Mouse (Mus musculus) large intestine, adult 2 months (tissue): ENCODE measurements around the gene Agfg1. TPM values are rescaled to one million over a fixed set of nuclear protein-coding genes. Genes with fewer than 3 reads are reported as not detected.

Source experiments
- DNase-seq: peaks from one replicate; pipeline ENCODE4 v3.0.0-alpha.2; 2012; ENCODE audit warnings: low read depth, low spot score
- WGBS: fragments of 180-500 bp; shearing (Covaris S2); methylation state at CpG from one replicate; pipeline ENCODE4 v1.1.7; 2018; 5-methylcytosine and 5-hydroxymethylcytosine counted together
- polyA plus RNA-seq: library from polyadenylated mRNA; depleted of rRNA; stranded (reverse); fragments of >200 nt; gene quantifications from 2 replicates; pipeline ENCODE4 v1.2.3, GENCODE M21; 2012

Agfg1 gene
- polyA plus RNA-seq, 1 experiment = 35.2 TPM

DNA sequence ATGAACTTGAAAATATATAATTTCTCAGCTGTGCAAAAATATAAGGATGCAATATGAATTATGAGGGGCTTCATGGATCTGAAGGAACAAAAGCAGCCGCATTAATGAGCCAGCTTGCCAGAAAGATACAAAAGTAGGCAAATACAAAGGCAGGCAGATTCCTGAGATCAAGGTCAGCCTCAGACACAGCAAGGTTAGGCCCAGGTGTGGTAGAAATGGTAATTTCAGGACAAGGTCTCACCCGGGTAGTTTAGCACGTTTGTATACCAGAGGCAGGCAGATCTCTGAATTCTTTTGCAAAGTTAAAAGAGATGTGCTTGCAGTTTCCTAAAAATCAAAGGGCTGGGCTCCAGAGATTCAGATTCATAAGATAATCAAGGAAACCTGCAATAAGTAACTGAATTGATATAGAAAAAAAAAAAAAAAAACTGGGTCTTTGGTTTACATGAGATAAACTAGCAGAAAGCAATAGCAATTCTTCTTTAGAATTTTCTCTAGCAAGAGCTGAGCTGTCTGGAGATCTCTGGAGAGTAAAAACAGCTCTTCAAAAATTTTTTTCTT is 18.6 kb upstream of the Agfg1 start:
- DNase-seq = no peak
- WGBS = 53% methylated on average over 3 of the region's 3 CpGs

DNA sequence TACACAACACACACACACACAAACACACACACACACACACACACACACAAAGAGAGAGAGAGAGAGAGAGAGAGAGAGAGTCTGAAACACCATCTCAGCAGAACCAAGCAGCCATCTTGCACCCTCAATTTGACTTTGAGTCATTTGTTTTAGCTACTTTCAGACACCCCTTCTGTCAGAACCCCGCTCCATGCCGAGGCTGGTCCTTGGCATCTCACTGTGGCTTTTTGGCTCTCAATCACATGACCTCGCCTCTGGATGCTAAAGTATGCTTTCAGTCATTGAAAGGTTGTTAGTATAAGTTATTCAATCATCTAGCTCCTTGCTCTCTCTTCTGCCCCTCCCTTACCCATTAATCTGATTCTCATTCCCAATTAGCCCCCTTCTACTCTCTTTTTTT is 17.4 kb upstream of the Agfg1 start:
- WGBS = 90% methylated on average over 3 of the region's 3 CpGs
- DNase-seq = no peak

GRCm38 (mm10) chr1:82824147-82824546 is 15.1 kb upstream of the Agfg1 start:
- WGBS = 85% methylated on average over 6 of the region's 6 CpGs
- DNase-seq = no peak

DNA sequence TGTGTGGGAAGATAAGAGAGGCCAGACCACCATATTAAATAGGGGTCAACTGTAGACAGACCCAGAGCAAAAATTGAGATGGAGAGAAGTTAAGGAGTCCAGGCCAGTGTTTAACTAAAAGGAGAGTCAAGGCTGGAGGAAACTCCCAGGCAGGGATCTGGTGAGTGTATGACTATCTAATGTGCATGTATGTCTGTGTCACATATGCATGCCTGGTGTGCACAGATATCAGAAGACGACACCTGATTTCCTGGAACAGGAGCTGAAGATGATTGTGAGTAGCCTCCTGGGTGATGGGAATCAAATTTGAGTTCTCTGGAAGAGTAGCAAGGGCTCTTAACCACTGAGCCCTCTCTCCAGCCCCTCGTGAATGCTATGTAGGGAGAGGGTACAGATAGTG is 14.0 kb upstream of the Agfg1 start:
- no peak for DNase-seq
- 92% methylated on average over 2 of the region's 2 CpGs for WGBS

GRCm38 (mm10) chr1:82825783-82826182 is 13.5 kb upstream of the Agfg1 start:
- no peak for DNase-seq
- WGBS = 89% methylated on average over 7 of the region's 7 CpGs

DNA sequence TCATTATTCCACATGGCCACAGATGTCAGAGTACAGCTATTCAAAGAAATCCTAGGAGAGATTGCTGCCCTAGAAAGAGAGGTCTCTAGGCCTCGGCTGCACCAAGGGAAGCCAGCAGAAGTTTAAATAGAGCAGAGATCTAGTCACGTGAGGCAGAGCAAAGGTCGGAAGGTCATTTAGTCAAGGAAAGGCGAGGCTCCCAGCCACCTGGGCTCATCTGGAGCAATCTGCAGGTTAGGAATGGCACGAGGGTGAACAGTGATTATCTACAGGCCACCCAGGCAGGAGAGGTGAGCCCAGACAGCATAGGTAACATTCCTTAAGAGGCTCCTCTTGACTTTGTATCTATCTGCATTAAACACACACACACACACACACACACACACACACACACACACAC is 12.4 kb upstream of the Agfg1 start:
- WGBS = 29% methylated on average over 5 of the region's 5 CpGs
- DNase-seq = no peak

DNA sequence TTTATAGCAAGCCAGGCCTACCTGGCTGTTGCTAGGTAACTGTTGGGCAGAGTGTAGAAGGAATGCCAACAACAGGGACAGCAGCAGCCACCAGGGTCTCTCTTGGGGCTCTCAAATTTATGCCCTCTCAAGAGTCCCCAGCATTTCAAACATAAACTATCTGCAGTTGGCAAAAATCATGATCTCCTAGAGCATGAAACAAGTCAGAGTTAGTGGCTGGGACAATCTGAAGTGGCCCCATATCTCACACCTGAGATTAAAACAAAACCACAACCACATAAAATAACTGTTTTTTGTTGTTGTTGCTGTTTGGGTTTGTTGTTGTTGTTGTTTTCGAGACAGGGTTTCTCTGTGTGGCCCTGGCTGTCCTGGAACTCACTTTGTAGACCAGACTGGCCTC is 8.5 kb upstream of the Agfg1 start:
- no peak for DNase-seq
- 100% methylated on average over 1 of the region's 1 CpGs for WGBS

- whole genome bisulfite sequencing = 47% methylated on average over 9 of the region's 9 CpGs
- DNase-seq = peak; percentile 33
These were observed 7.6 kb upstream of the Agfg1 start for GRCm38 (mm10) chr1:82831547-82832240.

DNA sequence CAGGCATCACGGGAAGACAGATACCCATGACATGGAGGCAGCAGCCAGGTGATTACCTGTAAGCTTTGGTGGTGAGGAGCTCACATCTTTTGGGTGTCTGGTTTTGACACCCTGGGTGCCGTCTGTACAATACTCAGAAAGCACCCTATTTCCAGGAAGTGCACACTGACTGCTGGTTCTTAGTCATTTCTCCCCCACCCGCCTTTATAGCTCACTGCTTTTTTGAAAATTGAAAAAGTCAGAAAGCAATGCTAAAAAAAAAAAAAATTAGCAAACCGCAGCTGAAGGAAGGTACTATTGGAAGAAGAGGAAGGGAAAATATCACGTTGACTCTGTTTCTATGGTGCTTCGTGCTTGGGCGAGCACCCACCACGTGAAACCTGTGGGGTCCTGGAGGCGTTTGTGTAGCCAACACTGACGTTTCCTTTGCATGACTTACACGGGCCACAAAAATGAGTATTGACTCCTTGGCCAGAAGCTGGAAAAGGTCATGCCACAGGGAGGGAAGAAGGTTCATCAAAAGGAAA is 6.7 kb upstream of the Agfg1 start:
- 76% methylated on average over 11 of the region's 11 CpGs for WGBS
- DNase-seq = no peak

DNA sequence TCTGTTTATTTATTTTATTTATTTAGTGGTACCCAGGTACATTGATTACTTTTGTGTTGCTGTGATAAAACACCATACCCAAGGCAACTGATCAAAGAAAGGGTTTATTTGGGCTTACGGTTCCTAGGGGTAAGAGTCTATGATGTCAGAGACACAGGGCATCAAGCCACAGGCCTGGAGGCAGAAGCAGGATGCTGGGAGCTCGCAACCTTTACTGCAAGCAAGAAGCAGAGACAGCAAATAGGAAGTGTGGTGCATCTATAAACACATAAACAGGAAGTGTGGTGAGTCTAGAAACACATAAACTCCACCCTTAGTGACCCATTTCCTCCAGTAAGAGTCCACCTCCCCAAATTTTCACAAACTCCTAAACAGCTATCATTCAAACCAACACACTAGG is 5.8 kb upstream of the Agfg1 start:
- no peak for DNase-seq
- WGBS = 95% methylated on average over 2 of the region's 2 CpGs

GRCm38 (mm10) chr1:82834572-82834971 is 4.7 kb upstream of the Agfg1 start:
- 36% methylated on average over 8 of the region's 8 CpGs for WGBS
- DNase-seq = no peak

DNA sequence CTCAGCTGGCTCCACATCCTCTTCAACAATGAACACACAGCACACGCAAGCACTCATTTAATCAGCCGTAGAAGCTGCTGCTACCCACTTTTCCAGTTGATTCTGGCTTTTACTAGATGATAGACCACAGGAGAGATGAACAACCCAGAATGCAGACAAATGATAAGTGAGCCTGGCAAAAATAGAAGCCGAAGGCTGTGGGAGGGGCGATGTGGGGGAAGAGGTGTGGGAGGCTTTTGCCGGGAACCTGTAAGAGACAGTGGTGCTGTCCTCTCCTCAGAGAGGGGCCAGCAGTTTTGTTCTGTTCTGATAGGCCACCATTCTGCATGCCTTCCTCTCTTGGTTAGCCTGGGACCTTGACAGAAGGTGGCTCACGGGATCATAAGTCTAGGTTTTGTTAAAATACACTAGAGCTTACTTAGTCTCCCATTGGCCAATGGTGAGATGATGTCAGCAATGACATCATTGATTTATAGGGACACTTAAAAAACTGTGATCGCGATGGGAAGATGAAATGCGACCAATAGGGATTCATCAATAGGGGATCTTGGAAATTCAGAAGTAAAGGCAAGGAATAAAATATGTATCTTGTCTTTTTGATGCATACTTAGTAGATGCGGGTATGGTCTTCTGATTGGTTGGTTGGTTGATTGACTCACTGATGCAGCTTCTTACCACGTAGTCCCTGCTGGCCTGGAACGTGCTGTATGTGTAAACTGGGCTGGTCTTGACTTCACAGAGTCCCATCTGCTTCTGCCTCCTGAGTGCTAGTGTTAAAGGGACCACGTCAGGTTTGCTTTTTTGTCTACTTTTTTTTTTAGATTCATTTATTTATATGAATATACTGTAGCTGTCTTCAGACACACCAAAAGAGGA is 2.7 kb upstream of the Agfg1 start:
- 81% methylated on average over 13 of the region's 13 CpGs for whole genome bisulfite sequencing
- DNase-seq = no peak

- DNase-seq = no peak
- 76% methylated on average over 6 of the region's 6 CpGs for WGBS
These were observed 1.7 kb upstream of the Agfg1 start for GRCm38 (mm10) chr1:82837579-82837978.

DNA sequence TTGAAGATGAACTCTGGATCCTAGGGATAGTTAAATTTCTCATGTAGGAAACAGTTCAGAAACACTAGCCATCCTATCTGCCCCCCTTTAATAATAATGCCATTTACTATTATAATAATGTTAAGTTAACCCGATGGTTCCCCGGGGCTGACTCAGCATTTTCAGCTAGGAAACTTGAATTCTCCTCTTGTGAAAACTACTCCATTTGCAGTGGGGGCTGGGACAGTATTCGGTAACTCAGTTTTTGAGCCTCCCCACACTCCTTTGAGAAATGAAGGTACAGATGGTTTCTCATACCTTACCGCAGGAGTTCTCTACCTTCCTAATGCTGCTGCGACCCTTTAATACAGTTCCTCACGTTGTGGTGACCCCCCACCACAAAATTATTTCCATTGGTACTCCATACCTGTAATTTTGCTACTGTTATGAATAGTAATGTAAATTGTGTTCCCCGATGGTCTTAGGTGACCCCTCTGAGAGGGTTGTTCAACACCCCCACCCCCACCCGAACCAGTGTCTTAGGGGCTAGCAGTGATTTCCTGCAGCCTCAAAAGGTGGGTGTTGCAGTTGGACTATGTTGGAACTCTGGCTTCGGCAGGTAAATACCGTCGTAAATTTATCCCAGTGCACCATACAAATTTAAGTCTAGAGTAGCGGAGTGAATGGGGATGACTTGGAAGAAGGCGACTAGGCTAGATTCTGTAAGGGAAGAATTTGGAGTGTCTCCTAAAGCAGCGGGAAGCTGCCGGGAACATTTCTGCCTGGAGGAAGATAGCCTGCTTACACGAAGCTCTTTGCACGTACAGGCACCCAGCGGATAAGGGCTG is 601 bp upstream of the Agfg1 start:
- WGBS = 33% methylated on average over 18 of the region's 18 CpGs
- DNase-seq = no peak

DNA sequence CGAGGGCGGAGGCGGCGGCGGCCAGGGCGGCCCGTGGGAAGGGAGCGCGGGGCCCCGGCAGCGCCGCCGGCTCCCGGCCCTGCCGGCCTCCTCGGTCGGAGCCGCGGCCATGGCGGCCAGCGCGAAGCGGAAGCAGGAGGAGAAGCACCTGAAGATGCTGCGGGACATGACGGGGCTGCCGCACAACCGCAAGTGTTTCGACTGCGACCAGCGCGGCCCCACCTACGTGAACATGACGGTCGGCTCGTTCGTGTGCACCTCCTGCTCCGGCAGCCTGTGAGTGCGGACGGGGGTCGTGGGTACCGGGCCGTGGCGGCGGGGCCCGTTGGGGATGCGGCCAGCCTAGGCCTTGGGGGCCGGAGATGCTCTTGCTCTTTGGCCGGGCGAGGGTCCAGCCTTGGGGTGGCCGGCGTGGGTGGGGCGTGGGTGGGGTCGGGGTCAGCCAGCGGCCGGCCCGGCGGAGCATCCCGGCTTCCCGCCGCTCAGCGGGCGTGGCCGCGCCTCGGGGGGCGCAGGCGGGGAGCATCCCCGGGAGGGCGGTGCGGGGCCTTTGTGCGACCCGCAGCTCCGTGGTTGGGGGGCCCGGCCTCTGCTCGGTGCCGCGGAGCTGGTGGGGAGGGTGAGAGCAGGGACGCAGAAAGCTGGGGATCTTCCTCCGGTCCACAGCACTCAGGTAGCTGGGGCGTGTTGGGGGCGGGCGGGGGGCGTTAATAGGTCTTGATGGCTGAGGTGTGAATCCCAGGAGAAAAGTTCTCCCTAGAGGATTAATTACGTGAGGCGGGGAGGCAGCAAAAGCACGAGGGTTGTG is 535 bp downstream of the Agfg1 start:
- DNase-seq = no peak
- WGBS = under 1% methylated on average over 83 of the region's 86 CpGs

GRCm38 (mm10) chr1:82855729-82856128 is 16.4 kb downstream of the Agfg1 start:
- WGBS = 66% methylated on average over 5 of the region's 5 CpGs
- no peak for DNase-seq

- DNase-seq = no peak
These were observed 19.0 kb downstream of the Agfg1 start for GRCm38 (mm10) chr1:82858236-82858635.

DNA sequence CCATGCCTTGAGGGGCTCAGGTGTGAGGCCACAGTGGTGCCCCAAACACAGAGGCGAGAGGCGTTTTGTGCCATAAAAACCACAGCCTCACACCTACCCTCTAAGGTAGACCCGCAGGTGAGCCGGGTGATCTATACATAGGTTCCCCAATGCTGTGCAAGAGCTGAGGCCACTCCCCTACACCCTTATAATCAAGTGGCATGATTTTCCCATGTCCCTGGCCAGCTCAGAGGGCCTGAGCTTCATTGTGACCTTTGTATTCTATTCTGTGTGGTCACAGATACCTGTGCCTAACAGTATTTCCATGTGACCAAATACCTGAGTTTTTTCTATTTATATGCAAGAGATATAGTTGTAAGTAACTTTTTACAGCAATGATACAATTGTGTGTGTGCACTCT is 21.1 kb downstream of the Agfg1 start:
- 76% methylated on average over 4 of the region's 4 CpGs for WGBS
- DNase-seq = no peak

DNA sequence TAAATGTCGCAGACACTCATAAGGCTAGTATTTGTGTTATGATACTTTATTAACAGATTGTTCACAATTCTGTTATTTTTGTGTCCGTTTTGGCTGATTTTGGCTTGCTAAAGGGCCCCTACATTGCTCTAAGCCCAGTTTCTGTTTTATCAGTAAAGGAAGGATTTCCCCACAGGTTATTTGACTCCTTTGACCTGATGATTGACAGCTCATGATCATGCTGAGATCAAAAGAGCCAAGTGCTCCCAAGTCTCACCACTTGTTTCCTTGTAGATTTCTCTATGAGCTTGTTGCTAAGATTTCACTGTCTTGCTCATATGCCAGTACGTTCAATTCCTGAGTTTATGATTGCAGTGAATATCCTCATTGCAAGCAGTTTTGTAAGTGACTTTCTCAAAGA is 30.9 kb downstream of the Agfg1 start:
- no peak for DNase-seq
- 84% methylated on average over 3 of the region's 3 CpGs for WGBS
